Mouse (Mus musculus) embryonic facial prominence, embryonic 14.5 days (tissue): ENCODE results near the gene Cdhr3. TPM values are rescaled to one million over a fixed set of nuclear protein-coding genes. Genes with fewer than 3 reads are reported as not detected.

Experiments
- ATAC-seq: fragments of 200-750 bp; cut with Nextera tagmentation; 2 replicates; pipeline ENCODE4 v1.8.0; 2017; ENCODE audit warnings: low read depth, moderate number of reproducible peaks, moderate TSS enrichment
- DNase-seq: peaks from one replicate; pipeline ENCODE4 v3.0.0-alpha.2; 2015; ENCODE audit warnings: low spot score
- H3K27ac ChIP-seq: fragments of 300-500 bp; sonication (generic); replicated peaks from 2 replicates; pipeline ENCODE4 v1.5.1; 2014; ENCODE audit warnings: low read depth, mild to moderate bottlenecking, low read length, moderate library complexity
- H3K27me3 ChIP-seq: fragments of 300-500 bp; sonication (generic); replicated peaks from 2 replicates; pipeline ENCODE4 v1.6.1; 2014; ENCODE audit warnings: low read length; ENCODE audit not compliant: control insufficient read depth, insufficient read depth
- H3K36me3 ChIP-seq: fragments of 300-500 bp; sonication (generic); 2 replicates; pipeline ENCODE4 v1.6.1; 2014; ENCODE audit warnings: low read length, mixed read lengths; ENCODE audit not compliant: control insufficient read depth, insufficient read depth
- H3K4me1 ChIP-seq: fragments of 300-500 bp; sonication (generic); 2 replicates; pipeline ENCODE4 v1.6.1; 2014; ENCODE audit warnings: antibody characterized with exemption, low read length; ENCODE audit not compliant: control insufficient read depth, insufficient read depth
- H3K4me2 ChIP-seq: fragments of 300-500 bp; sonication (generic); 2 replicates; pipeline ENCODE4 v1.6.1; 2014; ENCODE audit warnings: low read depth, mild to moderate bottlenecking, low read length, moderate library complexity, mixed read lengths
- H3K4me3 ChIP-seq: fragments of 300-500 bp; sonication (generic); 2 replicates; pipeline ENCODE4 v1.5.1; 2014; ENCODE audit warnings: low read depth, mild to moderate bottlenecking, low read length
- H3K9ac ChIP-seq: fragments of 300-500 bp; sonication (generic); 2 replicates; pipeline ENCODE4 v1.6.1; 2014; ENCODE audit warnings: low read depth, mild to moderate bottlenecking, low read length, moderate library complexity, mixed read lengths
- H3K9me3 ChIP-seq: fragments of 300-500 bp; sonication (generic); 2 replicates; pipeline ENCODE4 v1.6.1; 2016; ENCODE audit warnings: low read length; ENCODE audit not compliant: control insufficient read depth
- WGBS: fragments of 180-500 bp; shearing (Covaris S2); extraction: QIAGEN DNeasy Blood & Tissue Kit; methylation state at CpG from one replicate; pipeline ENCODE4 v1.1.7; 2014; 5-methylcytosine and 5-hydroxymethylcytosine counted together
- polyA plus RNA-seq: library from polyadenylated mRNA; unstranded; fragments of >200 nt; fragmentation: Nextera tagmentation; extraction: Ambion mirVana; gene quantifications from 2 replicates; pipeline ENCODE4 v1.2.1, GENCODE M21; 2014

Gene Cdhr3
- polyA plus RNA-seq, 1 experiment from 2014 or later, result 1.6 TPM

- H3K9me3 ChIP-seq, result no peaks in the 10 kb centered on the region
- H3K4me3 ChIP-seq, result no peak overlapping the region
- no peaks in the 10 kb centered on the region for H3K27me3 ChIP-seq
- no peak for ATAC-seq
- H3K27ac ChIP-seq, result no peak overlapping the region
- H3K4me2 ChIP-seq, result no peak overlapping the region
- H3K36me3 ChIP-seq, result no peaks in the 10 kb centered on the region
- H3K9ac ChIP-seq, result no peak overlapping the region
- WGBS, result 37% methylated on average over 6 of the region's 6 CpGs
- H3K4me1 ChIP-seq, result peaks cover 14% of the 10 kb centered on the region
- no peak for DNase-seq
Measured at GRCm38 (mm10) chr12:33024524-33024923, 68.2 kb downstream of the Cdhr3 start.

- H3K4me1 ChIP-seq, result 0 out of 2 replicates have a peak, but pooled peaks cover 2% of the 10 kb centered on the region
- no peaks in the 10 kb centered on the region for H3K36me3 ChIP-seq
- ATAC-seq (no peak), DNase-seq (no peak)
- H3K9ac ChIP-seq, result no peak overlapping the region
- H3K9me3 ChIP-seq, result no peaks in the 10 kb centered on the region
- H3K27me3 ChIP-seq, result no peaks in the 10 kb centered on the region
- no peak overlapping the region for H3K27ac ChIP-seq
- 86% methylated on average over 4 of the region's 4 CpGs for WGBS
- no peak overlapping the region for H3K4me2 ChIP-seq
- H3K4me3 ChIP-seq, result no peak overlapping the region
Measured at GRCm38 (mm10) chr12:33021751-33022150, 70.9 kb downstream of the Cdhr3 start.

- Histone ChIP-seq H3K4me2 (no peak overlapping the region), H3K9ac (no peak overlapping the region), H3K36me3 (no peaks in the 10 kb centered on the region), H3K9me3 (no peaks in the 10 kb centered on the region), H3K4me3 (no peak overlapping the region), H3K27me3 (no peaks in the 10 kb centered on the region), H3K27ac (no peak overlapping the region), H3K4me1 (0 out of 2 replicates have a peak, but pooled peaks cover 2% of the 10 kb centered on the region)
- WGBS, result 84% methylated on average over 9 of the region's 9 CpGs
- no peak for ATAC-seq
- DNase-seq, result no peak
Measured at GRCm38 (mm10) chr12:33021140-33021539, 71.5 kb downstream of the Cdhr3 start.

GRCm38 (mm10) chr12:33020011-33020410 is 72.7 kb downstream of the Cdhr3 start:
- DNase-seq (no peak), ATAC-seq (no peak)
- H3K27me3 ChIP-seq, result no peaks in the 10 kb centered on the region
- H3K9me3 ChIP-seq, result no peaks in the 10 kb centered on the region
- H3K4me1 ChIP-seq, result 0 out of 2 replicates have a peak, but pooled peaks cover 2% of the 10 kb centered on the region
- WGBS, result 81% methylated on average over 5 of the region's 6 CpGs
- H3K36me3 ChIP-seq, result no peaks in the 10 kb centered on the region
- H3K9ac ChIP-seq, result no peak overlapping the region
- no peak overlapping the region for H3K4me3 ChIP-seq
- H3K27ac ChIP-seq, result no peak overlapping the region
- H3K4me2 ChIP-seq, result no peak overlapping the region

- Histone ChIP-seq H3K9ac (no peak overlapping the region), H3K27ac (no peak overlapping the region), H3K4me3 (no peak overlapping the region), H3K36me3 (no peaks in the 10 kb centered on the region), H3K9me3 (no peaks in the 10 kb centered on the region), H3K4me1 (0 out of 2 replicates have a peak, but pooled peaks cover 2% of the 10 kb centered on the region), H3K4me2 (no peak overlapping the region), H3K27me3 (no peaks in the 10 kb centered on the region)
- DNase-seq (no peak), ATAC-seq (no peak)
- 69% methylated on average over 4 of the region's 4 CpGs for WGBS
Measured at GRCm38 (mm10) chr12:33018601-33019000, 74.1 kb downstream of the Cdhr3 start.

- no peak overlapping the region for H3K4me2 ChIP-seq
- no peaks in the 10 kb centered on the region for H3K36me3 ChIP-seq
- WGBS, result 58% methylated on average over 7 of the region's 7 CpGs
- 0 out of 2 replicates have a peak, but pooled peaks cover 2% of the 10 kb centered on the region for H3K4me1 ChIP-seq
- H3K9ac ChIP-seq, result no peak overlapping the region
- DNase-seq (no peak), ATAC-seq (no peak)
- no peaks in the 10 kb centered on the region for H3K9me3 ChIP-seq
- H3K27ac ChIP-seq, result no peak overlapping the region
- H3K27me3 ChIP-seq, result no peaks in the 10 kb centered on the region
- H3K4me3 ChIP-seq, result no peak overlapping the region
Measured at GRCm38 (mm10) chr12:33016824-33017705, 75.6 kb downstream of the Cdhr3 start.

GRCm38 (mm10) chr12:33015103-33015502 is 77.6 kb downstream of the Cdhr3 start:
- ATAC-seq, result no peak
- Histone ChIP-seq H3K9ac (no peak overlapping the region), H3K27me3 (no peaks in the 10 kb centered on the region), H3K4me1 (0 out of 2 replicates have a peak, but pooled peaks cover 2% of the 10 kb centered on the region), H3K9me3 (no peaks in the 10 kb centered on the region), H3K27ac (no peak overlapping the region), H3K4me3 (no peak overlapping the region), H3K4me2 (no peak overlapping the region), H3K36me3 (no peaks in the 10 kb centered on the region)
- no peak for DNase-seq
- 100% methylated on average over 1 of the region's 1 CpGs for WGBS

GRCm38 (mm10) chr12:33014050-33014796 is 78.5 kb downstream of the Cdhr3 start:
- Histone ChIP-seq H3K27me3 (no peaks in the 10 kb centered on the region), H3K27ac (no peak overlapping the region), H3K4me2 (no peak overlapping the region), H3K4me1 (peaks cover 9% of the 10 kb centered on the region), H3K36me3 (no peaks in the 10 kb centered on the region), H3K9me3 (no peaks in the 10 kb centered on the region), H3K4me3 (no peak overlapping the region), H3K9ac (no peak overlapping the region)
- 58% methylated on average over 7 of the region's 7 CpGs for WGBS
- ATAC-seq, result no peak
- DNase-seq, result no peak
